In the genomic region with DNA sequence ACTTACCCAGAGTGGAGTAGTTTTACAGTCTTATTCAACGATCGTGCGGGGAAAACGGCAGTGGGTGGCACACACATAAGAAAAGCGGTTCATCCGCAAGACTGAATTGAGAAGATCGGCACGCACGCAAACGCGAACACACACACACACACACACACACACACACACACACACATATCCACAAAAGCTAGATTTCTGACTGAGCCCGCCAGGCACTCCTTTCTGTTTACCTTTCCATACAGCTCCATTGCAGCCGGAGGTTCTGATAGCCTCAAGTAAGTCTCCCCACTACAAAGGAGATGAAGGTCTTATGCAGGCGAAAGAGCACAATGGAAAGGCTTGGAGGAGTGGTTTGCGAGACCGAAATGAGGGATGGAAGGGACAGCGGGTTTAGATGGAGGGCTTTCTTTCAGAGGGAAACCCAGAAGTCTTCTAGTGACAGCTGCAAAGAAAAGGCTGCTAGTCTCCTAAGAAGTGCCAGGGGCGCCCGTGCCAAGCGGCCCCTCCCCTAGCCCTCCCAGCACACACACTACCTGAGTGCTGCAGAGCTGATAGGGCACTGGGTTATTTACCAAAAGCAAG, we compare ENCODE assay signal across 8 mouse cellular contexts. TPM values are rescaled to one million over a fixed set of nuclear protein-coding genes. Genes with fewer than 3 reads are reported as not detected.
DNase-seq lines count a peak whose midpoint lies in the region; ATAC-seq lines count a peak whose summit lies in the region.

A gene (minus strand): TSS at position 434 of the 582 bp plus-strand sequence.

- peak within 1 kb of the TSS; percentile 90 for H3K27ac ChIP-seq in hindbrain, embryonic 12.5 days
- H3K27ac ChIP-seq in liver, embryonic 13.5 days: no peak within 1 kb of the TSS
- peak within 1 kb of the TSS; percentile 63 for H3K27ac ChIP-seq in neural tube, embryonic 11.5 days (ENCODE audit: low read depth, low read length)

- H3K4me2 ChIP-seq in hindbrain, embryonic 12.5 days (replicated peaks): peak within 1 kb of the TSS; percentile 73
- H3K4me2 ChIP-seq in liver, embryonic 13.5 days: peak within 1 kb of the TSS; percentile 54
- peak within 1 kb of the TSS; percentile 81 for H3K4me2 ChIP-seq in neural tube, embryonic 11.5 days (ENCODE audit: low read depth)

- intact Hi-C loops in gastrocnemius, postnatal 36 days (cut with DNase I): no loop called here

- ATAC-seq in hindbrain, embryonic 12.5 days (ENCODE audit: low FRiP score): peak; percentile 56
- no peak for ATAC-seq in liver, embryonic 13.5 days (ENCODE audit: low read depth)
- ATAC-seq in neural tube, embryonic 11.5 days (ENCODE audit: insufficient read depth, low FRiP score, low TSS enrichment): peak; percentile 47

- peak within 1 kb of the TSS; percentile 57 for H3K9ac ChIP-seq in hindbrain, embryonic 12.5 days
- no peak within 1 kb of the TSS for H3K9ac ChIP-seq in liver, embryonic 13.5 days
- H3K9ac ChIP-seq in neural tube, embryonic 11.5 days (ENCODE audit: low read length): peak within 1 kb of the TSS; percentile 55

- H3K4me3 ChIP-seq in hindbrain, embryonic 12.5 days: peak within 1 kb of the TSS; percentile 49
- peak within 1 kb of the TSS; percentile 32 for H3K4me3 ChIP-seq in liver, embryonic 13.5 days (replicated peaks)
- peak within 1 kb of the TSS; percentile 53 for H3K4me3 ChIP-seq in neural tube, embryonic 11.5 days (ENCODE audit: low read depth, low read length)

- 0 out of 2 replicates have a peak, but pooled peaks cover 6% of the 10 kb centered on the region for H3K4me1 ChIP-seq in hindbrain, embryonic 12.5 days
- H3K4me1 ChIP-seq in liver, embryonic 13.5 days (replicated peaks): no peaks in the 10 kb centered on the region; the same call in 1 of the 2 replicates
- no peaks in the 10 kb centered on the region for H3K4me1 ChIP-seq in neural tube, embryonic 11.5 days (ENCODE audit: control insufficient read depth, insufficient read depth, low read length)

- DNase-seq in layer of hippocampus, adult 18-20 months (ENCODE audit: low spot score in 2 of 2): no peak
- DNase-seq in layer of hippocampus, adult 9-11 months: no peak
- DNase-seq in cerebellum, postnatal 14 days: peak; percentile 69 to 72
- DNase-seq in liver, embryonic 13.5 days: no peak
- peak; percentile 44 for DNase-seq in neural tube, embryonic 11.5 days (ENCODE audit: low spot score)
- DNase-seq in urinary bladder, postnatal 25 days (ENCODE audit: low spot score): no peak
- no peak for DNase-seq in gastrocnemius, postnatal 36 days

- WGBS in hindbrain, embryonic 12.5 days: 0% methylated on average over 20 of the region's 20 CpGs
- 4% methylated on average over 20 of the region's 20 CpGs for WGBS in liver, embryonic 13.5 days (ENCODE audit: insufficient replicate concordance)
- WGBS in neural tube, embryonic 11.5 days: under 1% methylated on average over 20 of the region's 20 CpGs

- no peaks in the 10 kb centered on the region for H3K27me3 ChIP-seq in hindbrain, embryonic 12.5 days
- peaks cover 24% of the 10 kb centered on the region for H3K27me3 ChIP-seq in liver, embryonic 13.5 days
- no peaks in the 10 kb centered on the region for H3K27me3 ChIP-seq in neural tube, embryonic 11.5 days (ENCODE audit: control insufficient read depth, insufficient read depth, low read length)

- H3K9me3 ChIP-seq in hindbrain, embryonic 12.5 days (replicated peaks): no peaks in the 10 kb centered on the region
- no peaks in the 10 kb centered on the region for H3K9me3 ChIP-seq in liver, embryonic 13.5 days (replicated peaks)
- no peaks in the 10 kb centered on the region for H3K9me3 ChIP-seq in neural tube, embryonic 11.5 days (ENCODE audit: control insufficient read depth, low read length)

- H3K36me3 ChIP-seq in hindbrain, embryonic 12.5 days: no peaks in the 10 kb centered on the region
- H3K36me3 ChIP-seq in liver, embryonic 13.5 days: no peaks in the 10 kb centered on the region
- H3K36me3 ChIP-seq in neural tube, embryonic 11.5 days (ENCODE audit: control insufficient read depth, insufficient read depth, low read length): no peaks in the 10 kb centered on the region

RNA-seq across cellular contexts. Expression of the gene that starts here (rescaled TPM):
- total RNA-seq in layer of hippocampus, adult 18-20 months (2021): 100 to 1,000 TPM; 174 to 177 TPM
- 86.8 and 90.8 TPM in 2 replicates for polyA plus RNA-seq in hindbrain, embryonic 12.5 days (2016; fragmentation: Nextera tagmentation; extraction: Ambion mirVana)
- polyA plus RNA-seq in liver, embryonic 13.5 days (2015; fragmentation: Nextera tagmentation; extraction: Ambion mirVana): 0.20 and 0.31 TPM in 2 replicates
- polyA plus RNA-seq in neural tube, embryonic 11.5 days (2014; fragmentation: Nextera tagmentation; extraction: Ambion mirVana): 45.3 and 47.5 TPM in 2 replicates
- total RNA-seq in gastrocnemius, postnatal 36 days (2021): not detected

Comparison
In these comparisons a context has a peak if more than half of its experiments do, and no peak if none do; other contexts are left out.
1. RNA of the gene that starts here (total RNA-seq): 174 to 177 TPM in layer of hippocampus, adult 18-20 months; not detected in gastrocnemius, postnatal 36 days; every median in the first group is over 100 times any median in the second.
2. RNA of the gene that starts here (polyA plus RNA-seq): 86.8 to 90.8 TPM in hindbrain, embryonic 12.5 days and 45.3 to 47.5 TPM in neural tube, embryonic 11.5 days; 0.20 to 0.31 TPM in liver, embryonic 13.5 days; every median in the first group is over 10 times any median in the second.
3. DNase-seq: peak in cerebellum, postnatal 14 days (2 of 2) and neural tube, embryonic 11.5 days (single experiment); none in layer of hippocampus, adult 18-20 months (0 of 2), layer of hippocampus, adult 9-11 months (single experiment), liver, embryonic 13.5 days (single experiment), urinary bladder, postnatal 25 days (single experiment) and gastrocnemius, postnatal 36 days (0 of 2).
4. Peak in every context shown above with its lines, with median percentiles within 50 percentile points of each other: H3K4me2 ChIP-seq and H3K4me3 ChIP-seq.